Mouse (Mus musculus) cerebellum, postnatal 10 days (tissue): ENCODE data around the gene Vash1.

Source experiments
- DNase-seq, 2 experiments: peaks; one replicate each; pipeline ENCODE4 v3.0.0; 2021; ENCODE audit warnings: mixed read lengths in 2 of 2

Gene Vash1

GRCm38 (mm10) chr12:86678591-86679545, at the start of gene Vash1:
TSS of gene Vash1 (plus strand) at chr12:86678700.
- DNase-seq: peak; percentile 90 to 95

- no peak for DNase-seq
Observed at GRCm38 (mm10) chr12:86628783-86629172, 49.7 kb upstream of the Vash1 start.

- peak; percentile 80 to 81 for DNase-seq
Observed at GRCm38 (mm10) chr12:86641763-86642162, 36.7 kb upstream of the Vash1 start.

- peak; percentile 46 to 65 for DNase-seq
Observed at GRCm38 (mm10) chr12:86644512-86645273, 33.8 kb upstream of the Vash1 start.

GRCm38 (mm10) chr12:86645494-86645893, 33.0 kb upstream of the Vash1 start:
- DNase-seq: no peak

- DNase-seq: peak; percentile 84 to 87
Observed at GRCm38 (mm10) chr12:86646831-86647230, 31.7 kb upstream of the Vash1 start.

GRCm38 (mm10) chr12:86647279-86647678, 31.2 kb upstream of the Vash1 start:
- peak; percentile 73 to 74 for DNase-seq

GRCm38 (mm10) chr12:86647736-86648135, 30.8 kb upstream of the Vash1 start:
- no peak for DNase-seq

- no peak for DNase-seq
Observed at GRCm38 (mm10) chr12:86648489-86648888, 30.0 kb upstream of the Vash1 start.

GRCm38 (mm10) chr12:86651301-86651860, 27.1 kb upstream of the Vash1 start:
- DNase-seq: no peak

GRCm38 (mm10) chr12:86652570-86653041, 25.9 kb upstream of the Vash1 start:
- DNase-seq: peak; percentile 91 to 94

- DNase-seq: peak in 1 of 2 experiments; percentile 49
Observed at GRCm38 (mm10) chr12:86659447-86659968, 19.0 kb upstream of the Vash1 start.

- no peak for DNase-seq
Observed at GRCm38 (mm10) chr12:86660466-86660865, 18.0 kb upstream of the Vash1 start.

- DNase-seq: no peak
Observed at GRCm38 (mm10) chr12:86665656-86666055, 12.8 kb upstream of the Vash1 start.

- peak; percentile 53 to 72 for DNase-seq
Observed at GRCm38 (mm10) chr12:86668404-86668803, 10.1 kb upstream of the Vash1 start.

GRCm38 (mm10) chr12:86672105-86672504, 6.4 kb upstream of the Vash1 start:
- DNase-seq: no peak

- no peak for DNase-seq
Observed at GRCm38 (mm10) chr12:86672507-86672906, 6.0 kb upstream of the Vash1 start.

GRCm38 (mm10) chr12:86679546-86679930, 1.0 kb downstream of the Vash1 start:
- DNase-seq: peak; percentile 65 to 70

GRCm38 (mm10) chr12:86679991-86680491, 1.5 kb downstream of the Vash1 start:
- DNase-seq: peak in 1 of 2 experiments; percentile 57

- peak; percentile 69 to 70 for DNase-seq
Observed at GRCm38 (mm10) chr12:86680591-86681193, 2.2 kb downstream of the Vash1 start.

- DNase-seq: peak in 1 of 2 experiments; percentile 34
Observed at GRCm38 (mm10) chr12:86681626-86682025, 3.1 kb downstream of the Vash1 start.

- DNase-seq: peak in 1 of 2 experiments; percentile 27
Observed at GRCm38 (mm10) chr12:86682178-86682577, 3.7 kb downstream of the Vash1 start.
